In the genomic region with DNA sequence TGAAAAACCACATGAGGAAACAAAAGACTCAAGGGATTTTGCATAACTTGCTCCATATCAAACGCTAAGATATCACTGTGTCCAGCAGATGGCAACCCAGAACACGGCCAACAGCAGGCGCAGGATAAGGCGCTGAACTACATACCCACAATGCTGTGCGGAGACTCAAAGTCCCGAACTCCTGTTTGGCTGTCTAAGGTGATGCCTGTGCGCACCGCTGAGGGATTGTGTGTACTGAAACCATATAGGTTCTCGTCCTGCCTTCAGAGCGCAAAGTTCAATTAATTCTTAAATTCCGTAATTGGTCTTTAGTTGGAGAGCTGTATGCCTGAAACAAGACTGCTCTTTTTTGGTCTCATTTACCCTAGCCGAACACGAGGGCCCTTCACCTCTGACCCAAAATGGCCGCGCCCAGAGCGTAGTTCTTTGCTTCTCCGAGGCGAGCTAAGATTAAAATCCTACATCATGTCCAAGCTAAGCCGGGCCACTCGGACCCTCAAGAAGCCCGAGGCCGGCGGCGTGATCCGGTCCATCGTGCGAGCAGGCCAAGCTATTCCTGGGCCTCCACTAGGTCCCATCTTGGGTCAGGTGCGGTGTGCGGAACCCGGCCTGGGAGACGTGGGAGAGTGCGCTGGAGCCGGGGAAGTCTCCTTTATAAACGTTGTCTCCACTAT, we compare ENCODE assay signal across 8 mouse cellular contexts. TPM values are rescaled to one million over a fixed set of nuclear protein-coding genes. Genes with fewer than 3 reads are reported as not detected.
A peak's percentile ranks its signal among the peaks of the same experiment; 100 is the strongest.
DNase-seq lines count a peak whose midpoint lies in the region; ATAC-seq and TF ChIP-seq lines count a peak whose summit lies in the region.

Gene Mrpl11, plus strand, starts transcription at position 220 of the 674 bp plus-strand sequence.

- intact Hi-C loops in heart, postnatal 10 days (cut with DNase I) = loop anchor here (1.0 to 5.0 kb wide), 3 partner anchors 33 to 335 kb away; partner anchors contain the start of genes Dpp3 and Rce1

- peak; percentile 88 for TF ChIP-seq CTCF in ES-Bruce4 (IDR thresholded peaks at IDR 0.05; ENCODE audit: low read depth, low read length)
- TF ChIP-seq CTCF in liver, postnatal 0 days (IDR thresholded peaks at IDR 0.05; ENCODE audit: low read depth) = peak; percentile 97

- WGBS in forebrain, embryonic 13.5 days = 0% methylated on average over 34 of the region's 34 CpGs
- WGBS in large intestine, adult 2 months = 0% methylated on average over 34 of the region's 34 CpGs
- WGBS in liver, postnatal 0 days (ENCODE audit: insufficient replicate concordance) = under 1% methylated on average over 34 of the region's 34 CpGs
- WGBS in neural tube, embryonic 14.5 days = under 1% methylated on average over 34 of the region's 34 CpGs

- peak; percentile 88; the same call in 1 of the 2 replicates for ATAC-seq in cerebellum, adult (ENCODE audit: insufficient number of reproducible peaks, low FRiP score, low TSS enrichment)
- ATAC-seq in forebrain, embryonic 13.5 days = peak; percentile 99
- ATAC-seq in liver, postnatal 0 days = peak; percentile 99
- peak; percentile 98 for ATAC-seq in neural tube, embryonic 14.5 days (ENCODE audit: low read depth)

- peak within 1 kb of the TSS; percentile 72 for H3K4me2 ChIP-seq in forebrain, embryonic 13.5 days
- peak within 1 kb of the TSS; percentile 83 for H3K4me2 ChIP-seq in liver, postnatal 0 days (ENCODE audit: low read depth, low read length)
- H3K4me2 ChIP-seq in neural tube, embryonic 14.5 days (ENCODE audit: low read depth, low read length) = peak within 1 kb of the TSS; percentile 54

- no peaks in the 10 kb centered on the region for H3K27me3 ChIP-seq in ES-Bruce4 (ENCODE audit: control insufficient read depth, insufficient read depth, low read length, poor library complexity, severe bottlenecking)
- H3K27me3 ChIP-seq in forebrain, embryonic 13.5 days = peaks cover 10% of the 10 kb centered on the region
- no peaks in the 10 kb centered on the region for H3K27me3 ChIP-seq in liver, postnatal 0 days (ENCODE audit: insufficient read depth, low read length)
- H3K27me3 ChIP-seq in neural tube, embryonic 14.5 days (ENCODE audit: control insufficient read depth, insufficient read depth, low read length) = no peaks in the 10 kb centered on the region

- no peak for TF ChIP-seq POLR2A in ES-Bruce4 (IDR thresholded peaks at IDR 0.05; ENCODE audit: insufficient read depth, low read length)

- no peak for TF ChIP-seq EP300 in ES-Bruce4 (IDR thresholded peaks at IDR 0.05; ENCODE audit: insufficient read depth, low read depth, low read length)
- peak; percentile 87 for TF ChIP-seq EP300 in liver, postnatal 0 days (IDR thresholded peaks at IDR 0.05; ENCODE audit: low read depth)

- peak within 1 kb of the TSS; percentile 86 for H3K9ac ChIP-seq in ES-Bruce4 (ENCODE audit: low read depth, poor library complexity, severe bottlenecking)
- peak within 1 kb of the TSS; percentile 87 for H3K9ac ChIP-seq in forebrain, embryonic 13.5 days
- peak within 1 kb of the TSS; percentile 71 for H3K9ac ChIP-seq in liver, postnatal 0 days (replicated peaks)
- peak within 1 kb of the TSS; percentile 61 for H3K9ac ChIP-seq in neural tube, embryonic 14.5 days (replicated peaks; ENCODE audit: low read depth, low read length)

- H3K36me3 ChIP-seq in ES-Bruce4 (ENCODE audit: control insufficient read depth, insufficient read depth, low read length, poor library complexity, severe bottlenecking) = peaks cover 7% of the 10 kb centered on the region
- peaks cover 27% of the 10 kb centered on the region for H3K36me3 ChIP-seq in forebrain, embryonic 13.5 days (ENCODE audit: poor library complexity, severe bottlenecking)
- peaks cover 11% of the 10 kb centered on the region for H3K36me3 ChIP-seq in liver, postnatal 0 days (replicated peaks; ENCODE audit: insufficient read depth, low read length)
- peaks cover 19% of the 10 kb centered on the region; the same call in 1 of the 2 replicates for H3K36me3 ChIP-seq in neural tube, embryonic 14.5 days (ENCODE audit: control insufficient read depth, insufficient read depth, low read length)

- no peak within 1 kb of the TSS for H3K27ac ChIP-seq in ES-Bruce4 (ENCODE audit: insufficient read depth, low read length)
- peak within 1 kb of the TSS; percentile 75 for H3K27ac ChIP-seq in forebrain, embryonic 13.5 days
- peak within 1 kb of the TSS; percentile 72 for H3K27ac ChIP-seq in liver, postnatal 0 days (ENCODE audit: low read depth)
- H3K27ac ChIP-seq in neural tube, embryonic 14.5 days (ENCODE audit: low read depth, low read length) = peak within 1 kb of the TSS; percentile 72; the same call in 1 of the 2 replicates

- H3K9me3 ChIP-seq in ES-Bruce4 (replicated peaks; ENCODE audit: control insufficient read depth, insufficient read depth, low read length, poor library complexity, severe bottlenecking) = peaks cover 4% of the 10 kb centered on the region; the same call in 1 of the 2 replicates
- H3K9me3 ChIP-seq in forebrain, embryonic 13.5 days (replicated peaks) = no peaks in the 10 kb centered on the region
- H3K9me3 ChIP-seq in liver, postnatal 0 days (ENCODE audit: low read length) = no peaks in the 10 kb centered on the region
- H3K9me3 ChIP-seq in neural tube, embryonic 14.5 days (ENCODE audit: control insufficient read depth, low read length) = no peaks in the 10 kb centered on the region

- H3K4me3 ChIP-seq in ES-Bruce4 (ENCODE audit: low read depth, low read length) = peak within 1 kb of the TSS; percentile 93
- peak within 1 kb of the TSS; percentile 74 for H3K4me3 ChIP-seq in forebrain, embryonic 13.5 days
- H3K4me3 ChIP-seq in liver, postnatal 0 days (ENCODE audit: low read depth, low read length) = peak within 1 kb of the TSS; percentile 74
- H3K4me3 ChIP-seq in neural tube, embryonic 14.5 days (ENCODE audit: low read depth, low read length) = peak within 1 kb of the TSS; percentile 63

- H3K4me1 ChIP-seq in ES-Bruce4 (ENCODE audit: control insufficient read depth, insufficient read depth, low read length) = no peaks in the 10 kb centered on the region
- peaks cover 10% of the 10 kb centered on the region for H3K4me1 ChIP-seq in forebrain, embryonic 13.5 days
- peaks cover 7% of the 10 kb centered on the region for H3K4me1 ChIP-seq in liver, postnatal 0 days (ENCODE audit: insufficient read depth)
- H3K4me1 ChIP-seq in neural tube, embryonic 14.5 days (ENCODE audit: control insufficient read depth, insufficient read depth, low read length) = peaks cover 7% of the 10 kb centered on the region; the same call in 1 of the 2 replicates

- DNase-seq in heart, postnatal 10 days = peak; percentile 93 to 94
- DNase-seq in large intestine, adult 2 months (ENCODE audit: low read depth, low spot score) = peak; percentile 82
- peak; percentile 90 for DNase-seq in liver, postnatal 0 days
- peak; percentile 91 for DNase-seq in testis, postnatal 10 days (ENCODE audit: low spot score)

RNA-seq across cellular contexts. Expression of gene Mrpl11, which starts in this region (rescaled TPM):
- polyA plus RNA-seq in ES-Bruce4 (2011; ENCODE audit: insufficient read depth, insufficient read length, low read depth, missing spikeins) = 126 and 135 TPM in 2 replicates
- 128 and 135 TPM in 2 replicates for polyA plus RNA-seq in forebrain, embryonic 13.5 days (2015; fragmentation: Nextera tagmentation; extraction: Ambion mirVana)
- total RNA-seq in heart, postnatal 10 days (2021) = 10 to 100 TPM; 62.0 to 67.0 TPM
- 32.3 and 36.2 TPM in 2 replicates for polyA plus RNA-seq in large intestine, adult 2 months (2012; rRNA removed)
- polyA plus RNA-seq in liver, postnatal 0 days (2015; fragmentation: Nextera tagmentation; extraction: Ambion mirVana) = 45.4 and 48.9 TPM in 2 replicates
- polyA plus RNA-seq in neural tube, embryonic 14.5 days (2014; fragmentation: Nextera tagmentation; extraction: Ambion mirVana) = 111 and 119 TPM in 2 replicates
